Mouse (Mus musculus) small intestine, adult 2 months (tissue): ENCODE results near the gene Mdh1b. TPM values are rescaled to one million over a fixed set of nuclear protein-coding genes. Genes with fewer than 3 reads are reported as not detected.
A peak's percentile ranks its signal among the peaks of the same experiment; 100 is the strongest.

Experiments
- H3K27ac ChIP-seq: fragments of 200-500 bp; 2 replicates; pipeline ENCODE4 v1.5.1; 2012; ENCODE audit warnings: low read depth, low read length, control low read depth, inconsistent platforms; ENCODE audit not compliant: insufficient read depth
- H3K27me3 ChIP-seq: fragments of 200-500 bp; 2 replicates; pipeline ENCODE4 v1.6.1; 2012; ENCODE audit warnings: mild to moderate bottlenecking, moderate library complexity, low read length, inconsistent platforms; ENCODE audit not compliant: control insufficient read depth, insufficient read depth
- H3K36me3 ChIP-seq: fragments of 200-500 bp; 2 replicates; pipeline ENCODE4 v1.6.1; 2012; ENCODE audit warnings: mild to moderate bottlenecking, low read length, control low read depth, inconsistent platforms; ENCODE audit not compliant: control insufficient read depth, insufficient read depth
- H3K4me1 ChIP-seq: fragments of 200-500 bp; 2 replicates; pipeline ENCODE4 v1.6.1; 2012; ENCODE audit warnings: low read length, inconsistent platforms, mixed read lengths; ENCODE audit not compliant: control insufficient read depth, insufficient read depth, insufficient read length
- H3K4me3 ChIP-seq: fragments of 200-500 bp; 2 replicates; pipeline ENCODE4 v1.5.1; 2012; ENCODE audit warnings: low read depth, mild to moderate bottlenecking, control low read depth, inconsistent platforms, low read length, moderate library complexity
- CTCF ChIP-seq: fragments of 200-500 bp; IDR thresholded peaks from 2 replicates; pipeline ENCODE4 v1.5.1; 2012; ENCODE audit warnings: low read depth, mild to moderate bottlenecking, control low read depth, inconsistent platforms, low read length, moderate library complexity, mixed read lengths; ENCODE audit not compliant: insufficient replicate concordance, insufficient read length; ENCODE audit errors: extremely low read depth
- POLR2A ChIP-seq: fragments of 200-500 bp; IDR thresholded peaks from 2 replicates; pipeline ENCODE4 v1.6.1; 2012; ENCODE audit warnings: low read depth, mild to moderate bottlenecking, control low read depth, inconsistent platforms, low read length, moderate library complexity
- WGBS: fragments of 180-500 bp; shearing (Covaris S2); methylation state at CpG from one replicate; pipeline ENCODE4 v1.1.7; 2018; 5-methylcytosine and 5-hydroxymethylcytosine counted together
- polyA plus RNA-seq: library from polyadenylated mRNA; depleted of rRNA; stranded (reverse); fragments of >200 nt; gene quantifications from 2 replicates; pipeline ENCODE4 v1.2.3, GENCODE M21; 2012

The Mdh1b gene
- polyA plus RNA-seq, 1 experiment = not detected

DNA sequence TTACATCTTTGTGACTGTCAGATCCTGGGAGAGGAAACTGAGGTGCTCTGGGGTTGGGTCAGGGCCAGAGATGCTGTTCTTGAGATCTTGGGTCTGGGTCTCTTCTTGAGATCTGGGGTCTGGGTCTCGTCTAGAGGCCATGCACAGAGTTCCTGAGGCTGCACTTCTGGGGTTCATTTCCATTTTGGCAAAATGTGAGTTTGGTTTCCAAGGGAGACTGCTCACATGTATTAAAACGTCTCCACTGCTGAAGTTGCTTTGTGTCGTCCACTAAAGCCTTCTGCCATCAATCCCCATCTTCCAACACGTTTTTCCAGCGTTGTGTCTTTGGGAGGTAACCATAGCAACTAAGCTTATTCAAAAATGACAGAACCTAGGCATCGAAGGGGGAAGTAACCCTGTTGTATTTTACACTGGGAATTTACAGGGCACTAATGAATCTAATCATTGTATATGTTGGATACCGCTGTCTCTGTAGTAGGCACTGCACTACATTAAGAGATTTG is 33.8 kb upstream of the Mdh1b start:
- WGBS = 55% methylated on average over 7 of the region's 7 CpGs
- TF ChIP-seq CTCF (no peak), POLR2A (no peak)
- no peak overlapping the region for H3K4me3 ChIP-seq
- H3K4me1 ChIP-seq = no peaks in the 10 kb centered on the region
- H3K27ac ChIP-seq = no peak overlapping the region
- H3K36me3 ChIP-seq = no peaks in the 10 kb centered on the region
- no peaks in the 10 kb centered on the region for H3K27me3 ChIP-seq

DNA sequence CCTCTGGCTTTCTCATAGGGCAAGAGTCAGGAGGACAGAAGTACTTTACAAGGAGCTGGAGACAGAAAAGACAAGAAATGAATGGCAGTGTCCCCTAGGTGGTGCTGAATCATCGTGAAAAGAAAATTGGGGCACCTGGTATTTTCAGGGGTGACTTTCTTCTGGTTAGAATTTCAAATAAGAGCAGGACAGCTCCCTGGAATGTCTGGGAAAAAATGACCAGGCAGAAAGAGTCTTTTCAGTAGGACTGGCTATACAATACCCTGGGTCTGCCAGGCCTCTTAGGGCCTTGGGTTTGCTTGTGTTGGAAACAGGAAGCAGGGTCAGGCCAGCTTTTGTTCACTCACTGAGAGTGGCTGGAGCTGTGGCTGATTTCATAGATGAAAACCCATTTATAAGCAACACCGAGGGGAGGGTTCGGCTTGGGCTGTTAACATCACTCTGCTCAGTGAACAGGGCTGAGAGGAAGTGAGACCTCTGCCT is 33.1 kb upstream of the Mdh1b start:
- H3K27ac ChIP-seq = no peak overlapping the region
- no peaks in the 10 kb centered on the region for H3K27me3 ChIP-seq
- no peak overlapping the region for H3K4me3 ChIP-seq
- TF ChIP-seq POLR2A (no peak), CTCF (no peak)
- H3K4me1 ChIP-seq = no peaks in the 10 kb centered on the region
- WGBS = 34% methylated on average over 3 of the region's 3 CpGs
- H3K36me3 ChIP-seq = no peaks in the 10 kb centered on the region

DNA sequence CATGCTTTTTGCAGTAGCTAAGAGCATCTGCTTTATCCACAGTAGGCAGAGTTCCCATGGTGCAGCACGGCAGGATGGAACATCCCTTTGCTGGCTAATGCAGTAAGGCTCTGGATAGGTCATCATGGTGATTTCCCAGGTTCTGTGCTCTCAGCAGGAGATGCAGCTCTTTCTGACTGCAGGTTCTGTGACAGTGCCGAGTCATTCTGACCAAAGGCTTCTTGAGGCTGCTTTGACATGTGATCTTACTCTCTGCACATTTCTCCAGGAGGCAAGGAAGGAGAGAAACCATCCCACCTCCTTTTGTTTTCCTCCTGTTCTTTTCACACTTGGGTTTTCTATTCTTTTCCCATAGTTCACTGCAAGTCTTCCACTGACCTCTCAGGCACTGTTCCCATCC is 25.9 kb upstream of the Mdh1b start:
- Histone ChIP-seq H3K27ac (no peak overlapping the region), H3K4me3 (no peak overlapping the region), H3K4me1 (no peaks in the 10 kb centered on the region), H3K27me3 (no peaks in the 10 kb centered on the region), H3K36me3 (peaks cover 15% of the 10 kb centered on the region)
- no peak for TF ChIP-seq CTCF
- TF ChIP-seq POLR2A = no peak
- 61% methylated on average over 2 of the region's 2 CpGs for WGBS

DNA sequence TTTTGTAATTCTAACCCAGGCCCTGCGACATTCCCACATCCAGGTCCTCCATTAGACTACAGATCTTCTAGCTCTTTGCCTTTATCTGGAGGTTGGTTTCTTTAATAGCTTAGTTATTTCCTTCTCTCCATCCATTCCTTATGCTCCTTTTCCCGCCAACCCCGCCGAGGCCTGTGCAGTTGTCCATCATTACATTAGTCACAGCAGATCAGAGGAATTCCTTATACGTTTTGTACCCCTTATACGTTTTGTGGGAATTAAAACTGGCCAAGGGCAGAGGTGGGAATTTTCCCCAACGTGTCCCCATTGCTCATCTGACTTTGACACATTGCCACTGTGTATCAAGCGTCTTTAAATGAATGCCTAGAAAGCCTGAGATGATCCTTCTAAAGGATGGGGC is 322 bp downstream of the Mdh1b start:
- Histone ChIP-seq H3K27ac (no peak overlapping the region), H3K4me1 (peaks cover 5% of the 10 kb centered on the region), H3K36me3 (no peaks in the 10 kb centered on the region), H3K4me3 (peak overlapping the region; percentile 95; the same call in 1 of the 2 replicates), H3K27me3 (no peaks in the 10 kb centered on the region)
- TF ChIP-seq CTCF (no peak), POLR2A (no peak)
- 56% methylated on average over 8 of the region's 8 CpGs for WGBS

DNA sequence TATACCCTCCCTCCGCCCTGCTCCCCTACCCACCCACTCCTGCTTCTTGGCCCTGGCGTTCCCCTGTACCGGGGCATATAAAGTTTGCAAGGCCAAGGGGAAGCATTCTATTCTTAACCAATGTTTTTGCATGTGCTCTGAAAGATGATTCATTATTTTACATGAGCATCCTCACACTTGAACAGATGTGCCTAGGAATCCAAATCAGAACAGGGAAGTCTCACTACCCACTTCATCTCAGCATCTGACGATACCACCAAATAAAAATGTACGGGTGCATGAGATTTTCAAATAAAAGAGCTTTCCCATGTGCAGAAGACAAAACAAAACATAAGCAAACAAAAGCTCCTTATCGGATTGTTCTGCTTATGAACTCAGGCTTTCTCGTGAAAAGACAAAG is 10.0 kb downstream of the Mdh1b start:
- Histone ChIP-seq H3K4me3 (no peak overlapping the region), H3K27me3 (no peaks in the 10 kb centered on the region), H3K27ac (no peak overlapping the region), H3K36me3 (no peaks in the 10 kb centered on the region), H3K4me1 (no peaks in the 10 kb centered on the region)
- TF ChIP-seq POLR2A (no peak), CTCF (no peak)
- 76% methylated on average over 7 of the region's 7 CpGs for WGBS

DNA sequence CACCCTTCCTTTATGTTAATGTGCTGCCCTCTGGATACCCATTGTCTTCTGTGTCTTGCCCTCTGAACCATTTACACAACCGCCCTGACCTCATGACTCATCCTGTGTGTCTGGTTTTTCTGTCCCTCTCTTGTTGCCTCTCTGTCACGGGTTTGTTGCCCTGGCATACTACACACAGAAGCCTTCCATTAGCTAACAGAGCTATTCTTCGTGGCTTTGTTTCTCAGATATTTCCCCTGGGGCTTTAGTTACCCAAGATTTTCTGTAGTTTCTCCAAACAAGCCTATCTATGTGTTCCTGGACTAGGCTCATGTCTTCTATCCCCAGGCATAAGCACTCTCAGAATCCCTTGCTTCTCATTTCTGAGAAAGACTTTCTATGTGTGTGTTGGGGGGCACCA is 21.2 kb downstream of the Mdh1b start:
- Histone ChIP-seq H3K27ac (no peak overlapping the region), H3K27me3 (no peaks in the 10 kb centered on the region), H3K4me3 (no peak overlapping the region), H3K4me1 (no peaks in the 10 kb centered on the region), H3K36me3 (no peaks in the 10 kb centered on the region)
- TF ChIP-seq POLR2A = no peak
- no peak for TF ChIP-seq CTCF
- WGBS = 86% methylated on average over 3 of the region's 3 CpGs

DNA sequence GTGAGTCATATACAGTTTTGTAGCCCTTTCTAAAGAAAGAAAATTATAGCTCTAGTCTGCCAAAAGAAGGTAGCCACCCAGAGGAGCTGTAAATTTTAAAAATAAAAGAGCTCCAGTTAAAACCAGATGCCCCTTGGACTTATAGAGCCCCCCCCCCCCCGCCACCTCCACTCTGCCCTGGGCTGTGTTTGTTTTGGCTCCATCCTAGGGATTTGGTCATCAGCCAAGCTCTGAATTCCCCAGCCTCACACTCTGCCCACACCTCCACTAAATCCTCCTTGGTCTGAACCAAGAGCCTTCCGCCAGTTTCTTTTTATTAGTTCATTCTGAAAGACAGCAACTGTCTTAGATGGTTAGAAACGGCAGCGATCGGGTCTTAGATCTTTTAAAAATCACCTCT is 24.4 kb downstream of the Mdh1b start:
- TF ChIP-seq CTCF (no peak), POLR2A (no peak)
- H3K4me3 ChIP-seq = no peak overlapping the region
- WGBS = 27% methylated on average over 5 of the region's 5 CpGs
- no peaks in the 10 kb centered on the region for H3K27me3 ChIP-seq
- H3K27ac ChIP-seq = no peak overlapping the region
- no peaks in the 10 kb centered on the region for H3K36me3 ChIP-seq
- H3K4me1 ChIP-seq = no peaks in the 10 kb centered on the region

DNA sequence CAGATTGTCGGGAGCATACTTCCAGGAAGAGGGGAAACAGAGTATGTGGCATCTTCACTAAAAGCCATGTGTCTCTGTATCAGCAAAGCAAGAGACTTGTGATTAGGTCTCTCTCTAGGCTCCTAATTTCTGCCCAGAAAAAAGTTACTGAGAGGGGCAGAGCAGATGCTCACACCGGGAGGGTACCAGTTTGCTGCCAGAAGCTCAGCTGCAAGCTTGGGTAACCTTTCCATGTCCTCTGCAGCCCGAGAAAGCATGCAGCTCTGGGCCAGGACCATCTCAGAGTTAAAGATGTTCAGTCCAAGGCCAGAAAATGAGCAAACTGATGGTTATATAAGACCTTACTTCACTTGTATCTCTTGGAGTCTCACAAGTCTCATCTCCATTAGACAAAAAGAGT is 33.3 kb downstream of the Mdh1b start:
- Histone ChIP-seq H3K4me1 (no peaks in the 10 kb centered on the region), H3K36me3 (no peaks in the 10 kb centered on the region), H3K27ac (no peak overlapping the region), H3K4me3 (no peak overlapping the region), H3K27me3 (no peaks in the 10 kb centered on the region; the same call in 1 of the 2 replicates)
- WGBS = 68% methylated on average over 3 of the region's 3 CpGs
- no peak for TF ChIP-seq POLR2A
- no peak for TF ChIP-seq CTCF
